Mouse (Mus musculus) layer of hippocampus, postnatal 25 days (tissue): Measurements from ENCODE around the gene Traf3ip1. TPM values are rescaled to one million over a fixed set of nuclear protein-coding genes. Genes with fewer than 3 reads are reported as not detected.
A peak's percentile ranks its signal among the peaks of the same experiment; 100 is the strongest.

ENCODE experiments used
- DNase-seq, 2 experiments: peaks; one replicate each; pipeline ENCODE4 v3.0.0; 2022; ENCODE audit warnings: mixed read lengths in 2 of 2, low spot score in 1 of 2; ENCODE audit errors: extremely low spot score in 1 of 2
- total RNA-seq, 2 experiments: library from RNA; stranded (reverse); gene quantifications; 2 replicates each; pipeline ENCODE4 v1.2.3; 2021

The Traf3ip1 gene
- total RNA-seq, 2 experiments from 2014 or later = 10.7 to 12.8 TPM

DNA sequence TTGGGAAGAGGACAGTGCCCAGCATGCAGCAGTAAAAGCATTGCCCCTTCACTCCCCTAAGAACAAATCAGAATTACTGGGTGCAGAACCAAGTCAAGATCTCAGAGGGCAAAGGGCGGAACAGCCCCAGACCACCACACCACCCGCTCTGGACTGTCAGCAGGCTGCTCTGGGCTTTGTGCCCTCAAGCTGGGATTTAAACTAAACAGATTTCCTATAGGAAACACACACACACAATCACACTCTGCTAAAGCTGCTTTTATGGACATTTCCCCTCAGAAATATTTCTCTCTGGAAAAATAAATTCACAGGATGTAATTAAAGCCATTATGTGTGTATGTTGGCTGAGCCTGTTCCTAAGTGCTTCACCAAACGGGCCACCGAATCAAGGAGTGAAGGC is 37.8 kb downstream of the Traf3ip1 start:
- no peak for DNase-seq

DNA sequence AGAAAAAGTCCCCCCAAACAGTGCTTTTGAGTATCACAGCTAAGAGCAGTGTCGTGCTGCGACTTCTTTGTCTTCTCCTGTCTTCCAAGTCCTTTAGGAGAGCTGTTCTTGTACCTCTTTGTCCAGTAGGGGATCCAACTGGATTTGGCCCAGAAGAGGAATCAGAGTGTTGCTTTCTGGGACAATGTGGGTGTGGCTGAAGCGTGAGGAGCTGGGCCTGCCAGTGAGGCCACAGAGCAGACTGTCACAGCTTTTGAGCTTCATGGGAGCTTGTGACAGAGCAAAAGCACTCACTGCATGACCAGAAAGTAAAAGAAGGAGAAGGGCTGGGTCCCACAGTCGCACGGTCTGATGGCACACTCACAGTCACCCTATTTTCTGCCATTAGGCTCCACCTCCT is 38.4 kb downstream of the Traf3ip1 start:
- DNase-seq = no peak

DNA sequence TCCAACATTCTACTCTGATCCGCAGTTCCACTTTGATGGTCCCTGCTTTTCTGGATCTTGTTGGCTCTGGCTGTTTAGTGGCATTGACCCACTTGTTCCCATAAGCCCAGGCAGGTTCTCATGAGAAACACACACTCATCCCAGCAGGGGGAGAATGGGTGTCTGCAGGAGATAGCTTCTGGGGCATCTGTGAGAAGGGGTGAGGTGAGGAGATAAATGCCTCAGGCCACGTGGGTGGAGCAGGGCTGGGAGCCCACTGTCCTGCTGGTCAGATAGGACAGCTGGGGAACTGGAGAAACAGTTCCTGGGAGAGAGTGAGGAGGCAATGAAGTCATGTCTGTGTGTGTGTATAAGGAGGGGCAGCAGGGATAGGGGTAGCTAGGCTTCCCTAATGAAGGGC is 39.0 kb downstream of the Traf3ip1 start:
- no peak for DNase-seq

DNA sequence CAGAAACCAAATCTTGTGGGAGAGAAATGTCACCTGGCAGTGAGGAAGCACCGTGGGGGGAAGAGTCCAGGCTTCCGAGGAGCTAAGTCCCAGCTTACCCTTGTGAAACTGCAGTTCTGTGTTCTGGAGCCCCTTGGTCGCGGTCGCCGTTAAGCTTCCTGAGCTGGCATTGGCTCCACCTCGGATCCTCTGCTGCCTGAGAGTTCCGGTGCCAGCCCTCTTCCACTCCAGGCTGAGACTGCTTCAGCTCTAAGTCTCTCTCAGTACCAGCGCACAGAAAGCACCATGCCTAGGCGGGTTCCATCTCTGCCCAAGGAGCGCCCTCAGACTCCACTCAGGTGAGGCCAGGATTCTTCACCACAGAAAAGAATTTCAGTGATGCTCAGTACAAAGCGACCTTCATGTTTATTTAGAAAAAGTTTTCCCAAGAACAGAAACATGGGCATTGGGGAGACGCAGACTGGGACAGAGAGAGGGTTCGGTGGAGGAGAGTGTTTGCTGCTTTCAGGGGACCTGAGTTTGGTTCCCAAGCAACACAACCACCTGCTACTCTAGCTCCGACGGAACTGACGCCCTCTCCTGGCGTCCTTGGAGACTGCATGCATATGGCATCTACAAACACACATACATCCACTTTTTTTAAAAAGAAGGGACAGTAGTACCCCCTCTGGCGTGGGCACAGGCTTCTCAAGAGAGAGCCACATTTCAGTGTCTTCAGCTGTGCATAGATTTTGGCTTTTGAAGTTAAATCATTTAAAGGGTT is 39.7 kb downstream of the Traf3ip1 start:
- no peak for DNase-seq

DNA sequence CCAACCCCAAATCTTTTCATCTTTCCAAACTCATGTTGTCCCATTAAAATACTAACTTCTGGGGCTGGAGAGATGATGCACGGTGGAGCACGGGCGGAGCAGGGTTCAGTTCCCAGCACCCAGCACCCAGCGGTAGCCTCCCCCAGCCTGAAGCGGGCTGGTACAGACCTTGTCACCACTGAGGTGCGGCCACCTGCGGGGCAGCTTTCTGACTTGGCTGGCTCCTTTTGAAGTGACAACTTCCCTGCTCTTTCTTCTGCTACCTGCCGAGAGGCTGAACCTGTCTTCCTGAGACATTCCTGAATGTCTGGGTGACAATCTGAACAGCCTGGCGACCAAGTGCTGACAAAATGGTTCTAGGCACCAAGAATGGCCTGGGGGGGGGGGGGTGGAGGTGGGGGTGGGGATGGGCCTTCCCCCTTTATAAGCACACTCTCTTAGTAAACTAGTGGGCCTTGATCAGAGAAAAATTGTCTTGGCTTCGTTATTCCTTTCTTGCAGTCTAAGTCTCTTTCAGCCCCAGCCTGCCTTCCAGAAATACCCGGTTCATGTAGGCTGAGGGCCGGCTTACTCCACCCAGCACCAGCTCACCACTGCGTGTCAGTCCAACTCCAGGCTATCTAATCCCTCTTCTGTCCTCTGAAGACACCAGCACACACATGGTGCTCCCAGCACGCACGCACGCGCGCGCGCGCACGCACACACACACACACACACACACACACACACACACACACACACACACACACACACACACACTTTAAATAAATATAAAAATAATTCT is 43.5 kb downstream of the Traf3ip1 start:
- no peak for DNase-seq

DNA sequence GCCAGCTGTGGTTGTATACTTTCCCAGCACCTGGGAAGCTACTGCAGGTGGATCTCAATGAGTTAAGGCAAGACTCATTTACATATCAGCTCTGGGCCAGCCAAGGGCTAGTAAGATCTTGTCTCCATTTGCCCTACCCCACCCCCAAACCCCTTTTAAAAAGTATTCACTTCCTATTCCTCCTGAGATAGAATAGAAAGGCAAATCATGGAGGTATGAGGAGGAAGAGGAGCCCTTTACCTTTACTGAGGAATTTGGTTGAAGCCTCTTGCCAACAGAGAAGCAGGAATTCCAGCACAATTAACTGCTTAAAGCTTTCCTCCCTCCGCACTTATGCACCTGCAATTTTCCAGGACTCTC is 44.1 kb downstream of the Traf3ip1 start:
- no peak for DNase-seq

DNA sequence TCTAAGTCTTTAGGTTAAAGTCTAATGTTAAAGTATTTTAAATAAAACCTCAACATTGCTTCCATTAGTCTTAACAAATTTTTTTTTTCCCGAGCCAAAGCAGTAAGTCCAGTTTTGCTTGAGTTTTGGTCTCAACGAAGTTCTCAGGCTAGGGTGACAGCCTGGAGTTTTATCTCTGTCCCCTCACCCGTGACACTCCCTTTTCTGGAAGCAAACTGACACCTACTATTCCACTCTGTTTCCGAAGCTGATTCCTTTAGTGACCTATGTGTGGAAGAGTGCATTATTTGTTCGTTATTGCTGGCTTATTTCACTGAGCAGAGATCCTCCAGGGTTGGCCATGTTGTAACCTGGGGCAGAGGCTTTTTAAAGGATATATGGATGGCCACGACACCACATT is 44.8 kb downstream of the Traf3ip1 start:
- no peak for DNase-seq

DNA sequence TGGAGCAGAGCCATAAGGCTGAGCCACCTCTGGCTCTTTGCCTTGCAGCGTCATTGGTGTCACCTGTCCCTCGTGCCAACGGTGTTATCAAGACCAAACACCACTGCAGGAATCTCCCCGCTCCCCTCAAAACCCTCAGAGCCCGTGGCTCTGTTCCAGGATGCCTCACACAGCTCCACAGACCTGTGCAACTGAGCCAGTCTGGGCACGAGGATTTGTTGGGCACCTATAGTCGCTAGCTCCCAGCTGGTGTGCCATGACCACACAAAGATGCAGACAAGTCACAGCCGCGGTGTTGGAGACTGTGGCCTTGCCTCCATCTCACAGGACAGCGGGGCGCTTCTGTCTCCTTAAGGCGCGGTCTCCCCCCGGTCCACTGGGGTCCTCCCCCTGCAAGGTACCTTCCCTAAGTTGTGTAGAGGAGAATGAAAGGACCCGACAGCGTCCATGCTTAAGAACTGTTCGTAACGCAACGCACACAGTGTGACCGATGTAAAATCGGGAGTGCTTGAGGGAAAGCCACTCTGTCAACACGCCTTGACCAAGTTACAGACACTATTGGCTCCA is 45.3 kb downstream of the Traf3ip1 start:
- peak in 1 of 2 experiments; percentile 10 for DNase-seq

DNA sequence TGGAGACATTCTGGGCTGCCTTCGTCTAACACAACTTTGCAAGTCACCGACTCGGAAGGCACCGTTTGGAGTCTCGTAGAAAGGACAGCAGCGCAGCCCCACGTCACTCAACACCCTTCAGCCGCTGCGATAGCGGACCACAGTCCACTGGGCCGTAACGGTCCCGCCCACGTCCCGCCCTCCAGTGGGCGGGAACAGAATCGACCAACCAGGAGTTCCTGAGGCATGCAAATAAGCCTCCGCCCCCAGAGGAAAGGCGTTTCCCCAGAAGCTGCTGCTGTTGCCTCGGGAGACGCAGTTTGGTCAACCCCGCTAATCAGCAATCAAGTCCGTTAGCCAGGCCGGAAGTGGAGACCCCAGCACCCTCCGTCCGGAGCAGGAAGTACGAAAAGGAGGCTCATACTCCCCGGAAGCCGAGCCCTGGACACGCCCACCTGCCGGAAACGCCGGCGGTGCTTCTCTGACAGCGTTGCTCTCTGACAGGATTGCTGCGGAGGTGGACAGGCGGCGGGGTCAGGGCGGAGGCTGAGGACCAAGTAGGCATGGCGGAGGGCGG is 45.9 kb downstream of the Traf3ip1 start, which contains the start of gene Asb1:
Asb1 (plus strand) TSS at position 274 of the 556 bp plus-strand sequence.
- peak; percentile 75 to 83 for DNase-seq

DNA sequence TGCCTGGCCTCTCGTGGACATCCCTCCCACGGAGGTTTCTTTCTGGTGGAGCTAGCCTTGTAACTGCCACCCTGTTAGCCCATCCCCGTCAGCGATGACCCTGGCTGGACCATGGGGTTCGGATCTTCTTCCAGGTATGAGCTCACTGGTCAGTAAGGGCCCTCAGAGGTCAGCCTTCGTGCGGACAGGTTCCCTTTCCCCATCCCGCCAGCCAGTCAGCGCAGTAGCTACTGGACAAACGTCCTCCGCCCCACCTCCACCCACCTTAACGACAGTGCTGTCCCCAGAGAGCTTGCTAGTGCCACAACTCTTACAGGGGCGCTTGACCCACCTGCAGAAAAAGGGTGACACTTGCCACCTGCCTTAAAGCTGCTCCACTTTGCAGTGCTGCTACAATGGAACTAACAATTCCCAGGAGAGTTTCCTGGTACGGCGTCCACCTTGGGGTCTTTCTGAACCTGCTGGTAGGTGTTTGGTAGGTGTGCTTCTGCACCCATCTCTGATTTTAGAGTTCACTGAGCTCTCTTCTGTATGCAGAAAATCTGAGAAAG is 46.7 kb downstream of the Traf3ip1 start:
- no peak for DNase-seq

DNA sequence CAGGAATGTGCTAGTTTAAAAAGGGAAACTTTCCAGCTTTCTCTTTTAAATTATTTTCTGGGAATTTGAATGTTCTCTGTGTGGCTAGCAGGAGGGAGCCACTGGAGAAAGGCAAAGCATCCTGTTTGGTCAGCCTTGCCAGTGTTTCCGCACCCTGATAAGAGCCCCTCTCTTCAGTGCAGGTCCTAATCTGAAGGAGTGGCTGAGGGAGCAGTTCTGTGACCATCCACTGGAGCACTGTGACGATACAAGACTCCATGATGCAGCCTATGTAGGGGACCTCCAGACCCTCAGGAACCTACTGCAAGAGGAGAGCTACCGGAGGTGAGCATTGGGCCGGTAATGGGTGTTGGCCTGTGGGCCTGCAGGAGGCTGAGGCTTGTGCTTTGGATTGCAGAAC is 49.5 kb downstream of the Traf3ip1 start:
- DNase-seq = no peak

DNA sequence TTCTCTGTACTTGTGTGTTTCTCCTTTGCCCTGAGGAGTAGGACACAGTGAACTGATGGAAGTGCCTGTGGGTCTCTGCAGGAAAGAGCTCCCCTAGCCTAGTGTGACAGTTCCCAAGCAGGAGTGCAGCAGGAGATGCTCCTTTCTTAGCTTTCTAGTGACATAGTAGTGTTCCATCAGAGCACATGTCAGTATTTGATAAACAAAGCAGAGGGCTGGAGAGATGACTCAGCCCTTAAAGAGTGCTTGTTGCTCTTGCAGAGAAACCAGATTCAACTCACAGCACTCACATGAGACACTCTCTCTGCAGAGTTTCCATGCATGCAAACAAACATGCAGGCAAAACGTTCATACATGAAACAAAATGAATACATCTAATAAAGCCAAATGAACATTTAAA is 50.8 kb downstream of the Traf3ip1 start:
- DNase-seq = no peak

DNA sequence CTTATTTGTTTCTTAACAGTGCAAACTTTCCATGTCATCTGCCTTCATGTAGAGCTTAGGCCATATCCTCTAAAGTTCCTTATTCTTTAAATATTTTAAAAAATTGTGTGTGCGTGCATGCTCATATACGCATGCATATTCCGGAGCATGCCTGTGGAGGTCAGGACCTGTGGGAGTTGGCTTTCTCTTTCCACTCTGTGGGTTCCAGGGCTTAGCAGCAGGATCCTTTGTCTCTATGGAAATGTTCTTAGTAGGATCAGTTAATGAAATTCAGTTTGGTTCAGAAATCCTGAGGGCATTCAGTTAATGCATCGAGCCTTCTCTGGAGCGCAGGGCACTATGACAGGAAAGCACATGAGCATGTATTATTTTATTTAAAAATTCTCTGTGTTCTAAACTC is 53.1 kb downstream of the Traf3ip1 start:
- no peak for DNase-seq

DNA sequence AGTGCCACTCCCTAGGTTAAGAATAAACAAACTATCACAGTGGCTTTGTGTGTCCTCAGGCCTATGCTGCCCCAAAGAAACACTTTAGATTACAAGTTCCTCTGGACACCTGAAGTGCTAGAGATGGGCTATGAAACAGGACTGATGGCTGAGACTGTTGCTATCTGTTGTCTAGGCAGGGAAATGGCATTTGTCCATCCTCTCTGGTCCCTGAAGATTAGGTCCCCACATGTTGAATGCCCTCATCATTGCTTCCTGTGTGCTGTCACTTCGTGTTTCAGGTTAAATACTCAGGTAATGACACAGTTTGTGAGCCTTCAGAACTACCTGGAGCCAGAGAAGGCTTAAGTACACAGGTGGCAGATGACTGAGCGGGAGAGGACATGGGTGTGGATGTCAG is 54.6 kb downstream of the Traf3ip1 start:
- DNase-seq = no peak

DNA sequence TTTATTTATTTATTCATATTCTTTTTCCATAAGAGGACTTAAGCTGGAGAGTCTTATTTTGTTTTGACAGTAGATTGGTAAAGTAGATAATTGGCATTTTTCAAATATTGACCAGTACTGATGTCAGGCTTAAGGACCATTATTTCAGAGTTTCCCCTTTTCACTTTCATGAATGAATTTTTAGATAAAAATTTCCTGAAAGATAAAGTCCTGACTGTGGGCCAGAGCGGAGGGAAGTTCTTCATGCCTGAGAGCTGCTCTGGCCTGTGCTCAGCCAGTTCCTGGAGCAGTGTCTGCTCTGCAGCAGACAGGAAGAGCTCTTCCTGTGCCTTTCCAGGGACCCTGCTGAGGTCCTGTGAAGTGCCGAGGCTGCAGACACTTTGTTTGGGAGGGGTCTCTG is 62.7 kb downstream of the Traf3ip1 start:
- no peak for DNase-seq

DNA sequence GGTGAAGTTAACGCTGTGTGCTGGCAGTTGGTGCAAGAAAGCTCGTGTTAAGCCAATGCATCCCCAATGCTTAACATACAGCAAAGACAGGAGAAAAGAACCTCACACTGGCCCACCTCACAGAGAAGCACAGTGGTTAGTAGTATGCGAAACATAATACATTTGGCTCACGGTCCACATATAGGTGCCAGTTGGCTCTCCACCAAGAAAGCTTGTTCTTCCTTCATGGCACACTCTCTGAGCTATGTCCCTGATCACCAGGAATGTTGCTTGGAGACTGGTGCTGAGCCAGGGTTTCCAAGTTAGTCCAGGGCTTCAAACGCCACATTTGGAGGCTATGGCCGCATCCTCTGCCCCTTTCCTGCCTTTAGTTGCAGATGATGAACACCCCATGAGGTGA is 66.8 kb downstream of the Traf3ip1 start:
- no peak for DNase-seq

DNA sequence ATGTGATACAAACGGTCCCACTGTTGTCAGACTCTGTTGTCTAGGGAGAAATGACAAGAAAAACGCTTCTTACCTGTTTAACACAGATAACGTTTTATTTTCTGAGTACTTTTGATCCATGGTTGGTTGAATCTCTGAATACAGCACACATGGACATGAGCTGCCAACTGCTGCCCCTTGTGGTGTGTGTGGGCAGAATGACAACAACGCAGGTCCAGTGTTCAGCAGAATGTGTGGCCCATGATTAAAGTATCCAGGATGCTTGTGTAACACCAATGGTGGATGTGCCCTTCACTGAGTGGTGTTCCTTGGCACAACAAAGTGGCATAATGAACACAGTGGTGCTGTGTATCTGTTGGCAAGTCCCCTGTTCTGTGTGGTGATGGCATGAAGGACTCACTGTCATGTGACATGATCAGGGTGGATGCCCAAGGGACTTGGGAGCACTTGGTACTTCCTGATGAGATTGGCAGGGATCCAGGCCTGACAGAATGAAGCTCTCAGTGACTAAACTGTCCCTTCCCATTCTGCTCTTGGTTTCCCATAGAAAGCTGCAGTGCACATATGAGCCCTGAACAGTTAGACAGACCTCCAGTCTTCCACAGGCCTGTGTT is 68.6 kb downstream of the Traf3ip1 start:
- DNase-seq = no peak

DNA sequence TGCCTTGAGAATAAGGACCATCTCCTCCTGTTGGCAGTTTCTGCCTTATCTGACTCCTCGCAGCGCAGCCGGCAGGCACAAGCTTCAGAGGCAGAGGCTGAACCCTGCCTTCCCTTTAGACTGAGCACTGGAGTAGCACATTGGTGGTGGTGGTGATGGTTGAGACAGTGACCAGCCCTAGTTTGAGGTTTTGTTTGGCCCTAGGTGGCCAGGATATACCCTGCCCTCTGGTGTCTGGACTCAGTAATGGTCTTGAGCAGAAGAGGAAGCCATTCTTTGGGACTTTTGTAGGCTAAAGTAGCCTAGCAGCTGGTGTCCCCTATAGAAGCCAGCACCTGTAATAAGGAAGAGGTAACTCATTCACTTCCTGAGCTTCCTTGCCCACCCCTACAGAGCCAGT is 69.6 kb downstream of the Traf3ip1 start:
- DNase-seq = no peak

DNA sequence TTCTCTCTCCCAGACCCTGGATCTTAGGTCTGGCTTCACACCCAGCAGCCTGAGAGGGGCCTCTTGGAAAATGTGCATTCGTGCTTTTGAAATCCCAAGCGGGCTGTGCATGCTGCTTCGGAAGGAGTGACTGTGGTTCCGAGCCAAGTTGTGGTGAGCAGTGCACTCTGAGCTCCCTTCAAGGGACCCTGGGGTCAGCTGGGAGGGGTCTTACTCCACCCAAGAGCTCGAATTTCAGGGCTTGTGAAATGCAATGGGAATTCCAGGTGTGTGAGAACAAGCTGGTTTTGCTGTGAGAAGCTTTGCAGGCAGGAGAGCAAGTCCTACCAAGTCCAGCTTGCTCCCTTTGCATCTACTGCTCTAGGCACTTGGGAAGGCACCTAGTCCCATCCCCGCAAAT is 70.2 kb downstream of the Traf3ip1 start:
- no peak for DNase-seq

DNA sequence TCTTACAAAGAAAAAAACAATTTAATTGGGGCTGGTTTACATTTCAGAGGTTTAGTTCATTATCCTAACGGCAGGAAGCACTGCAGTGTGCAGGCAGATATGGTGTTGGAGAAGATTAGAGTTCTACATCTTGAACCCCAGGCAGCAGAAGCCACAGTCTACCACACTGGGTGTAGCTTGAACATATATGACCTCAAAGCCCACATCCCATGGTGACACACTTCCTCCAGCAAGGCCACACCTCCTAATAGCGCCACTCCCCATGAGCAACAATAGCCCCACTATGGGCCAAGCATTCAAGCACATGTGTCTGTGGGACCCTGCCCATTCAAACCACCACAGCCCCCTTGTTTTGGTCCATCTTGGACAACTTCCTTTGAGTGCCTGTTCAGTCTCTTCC is 72.8 kb downstream of the Traf3ip1 start:
- no peak for DNase-seq

DNA sequence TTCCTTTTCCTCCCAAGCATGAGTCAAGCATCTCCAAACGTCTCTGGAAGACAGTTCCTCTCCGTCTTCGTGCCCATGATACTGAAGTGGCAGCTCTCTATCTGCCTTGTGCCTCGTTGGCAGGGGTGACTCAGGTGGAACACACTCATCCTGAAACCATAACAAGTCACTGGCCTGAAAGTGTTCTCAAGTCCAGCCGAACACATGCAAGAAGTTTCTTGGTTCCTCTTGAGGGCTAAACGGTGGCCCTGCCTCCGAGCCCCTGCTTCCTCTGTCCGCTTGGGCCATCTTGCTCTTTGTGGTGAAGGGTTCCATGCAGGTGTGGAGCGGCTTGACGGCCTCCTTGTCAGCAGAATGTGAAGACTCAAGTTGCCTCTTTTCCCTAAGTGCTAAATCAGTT is 78.0 kb downstream of the Traf3ip1 start:
- DNase-seq = no peak
